In the genomic region with DNA sequence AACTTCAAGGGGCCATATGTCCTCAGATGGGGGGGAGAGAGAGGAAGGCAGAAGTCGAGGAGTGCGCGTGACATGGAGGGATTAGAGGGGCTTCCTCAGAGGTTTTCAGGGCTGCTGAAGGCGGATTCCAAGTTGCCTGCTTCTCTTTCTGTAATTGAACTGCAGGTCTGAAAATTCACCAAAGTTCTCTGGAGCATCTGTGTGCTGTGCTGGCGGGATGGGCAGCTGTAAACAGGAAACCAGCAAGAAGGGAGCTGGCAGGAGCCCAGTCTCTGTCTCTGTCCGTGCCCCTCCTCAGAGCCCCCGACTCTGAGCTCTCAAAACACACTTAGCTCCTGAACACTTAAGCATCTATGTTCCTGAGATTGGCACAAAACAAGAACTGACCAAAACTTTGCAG, we compare ENCODE assay signal across 7 mouse cellular contexts. TPM values are rescaled to one million over a fixed set of nuclear protein-coding genes. Genes with fewer than 3 reads are reported as not detected.
DNase-seq lines count a peak whose midpoint lies in the region; ATAC-seq and TF ChIP-seq lines count a peak whose summit lies in the region.

No protein-coding gene starts in this region.

- TF ChIP-seq CTCF in layer of hippocampus, adult 2 months (conservative IDR thresholded peaks at IDR 0.05) = no peak

- H3K36me3 ChIP-seq in embryonic facial prominence, embryonic 14.5 days (ENCODE audit: control insufficient read depth, insufficient read depth, low read length) = no peaks in the 10 kb centered on the region
- no peaks in the 10 kb centered on the region for H3K36me3 ChIP-seq in stomach, embryonic 14.5 days (ENCODE audit: control insufficient read depth, insufficient read depth, low read length)

- WGBS in embryonic facial prominence, embryonic 14.5 days = 1% methylated on average over 7 of the region's 7 CpGs
- 14% methylated on average over 7 of the region's 7 CpGs for WGBS in stomach, embryonic 14.5 days

- DNase-seq in layer of hippocampus, adult 2 months (ENCODE audit: low spot score in 2 of 2) = no peak
- no peak for DNase-seq in layer of hippocampus, adult 8-10 months (ENCODE audit: low spot score in 2 of 2)
- DNase-seq in embryonic facial prominence, embryonic 14.5 days (ENCODE audit: low spot score) = peak; percentile 56
- peak; percentile 51 for DNase-seq in induced T-regulatory cell, adult 2 months (ENCODE audit: low read depth)
- DNase-seq in left cerebral cortex, postnatal 14 days (ENCODE audit: low spot score in 2 of 2) = no peak
- no peak for DNase-seq in retina, embryonic 14.5 days (ENCODE audit: low spot score)

- H3K27ac ChIP-seq in layer of hippocampus, adult 2 months = 0 out of 2 replicates have a peak overlapping the region, but pooled peaks have one; percentile 97
- peak overlapping the region; percentile 100 for H3K27ac ChIP-seq in embryonic facial prominence, embryonic 14.5 days (replicated peaks; ENCODE audit: low read depth, low read length)
- H3K27ac ChIP-seq in stomach, embryonic 14.5 days (ENCODE audit: low read length) = peak overlapping the region; percentile 99

- H3K27me3 ChIP-seq in embryonic facial prominence, embryonic 14.5 days (replicated peaks; ENCODE audit: control insufficient read depth, insufficient read depth, low read length) = no peaks in the 10 kb centered on the region
- no peaks in the 10 kb centered on the region for H3K27me3 ChIP-seq in stomach, embryonic 14.5 days (ENCODE audit: control insufficient read depth, insufficient read depth, low read length)

- peak overlapping the region; percentile 83; the same call in 1 of the 2 replicates for H3K9ac ChIP-seq in embryonic facial prominence, embryonic 14.5 days (ENCODE audit: low read depth, low read length)
- H3K9ac ChIP-seq in stomach, embryonic 14.5 days (replicated peaks; ENCODE audit: low read depth, low read length) = no peak overlapping the region

- intact Hi-C loops in left cerebral cortex, postnatal 14 days (cut with DNase I) = no loop called here

- H3K4me2 ChIP-seq in embryonic facial prominence, embryonic 14.5 days (ENCODE audit: low read depth, low read length) = peak overlapping the region; percentile 100
- no peak overlapping the region for H3K4me2 ChIP-seq in stomach, embryonic 14.5 days (replicated peaks; ENCODE audit: low read depth, low read length)

- H3K4me1 ChIP-seq in embryonic facial prominence, embryonic 14.5 days (ENCODE audit: control insufficient read depth, insufficient read depth, low read length) = peaks cover 49% of the 10 kb centered on the region
- peaks cover 41% of the 10 kb centered on the region for H3K4me1 ChIP-seq in stomach, embryonic 14.5 days (ENCODE audit: control insufficient read depth, insufficient read depth, low read length)

- no peaks in the 10 kb centered on the region for H3K9me3 ChIP-seq in embryonic facial prominence, embryonic 14.5 days (ENCODE audit: control insufficient read depth, low read length)
- H3K9me3 ChIP-seq in stomach, embryonic 14.5 days (ENCODE audit: control insufficient read depth, low read depth, low read length) = no peaks in the 10 kb centered on the region

- no peak overlapping the region for H3K4me3 ChIP-seq in layer of hippocampus, adult 2 months
- H3K4me3 ChIP-seq in embryonic facial prominence, embryonic 14.5 days (ENCODE audit: low read depth, low read length) = no peak overlapping the region
- no peak overlapping the region for H3K4me3 ChIP-seq in stomach, embryonic 14.5 days (ENCODE audit: low read depth, low read length)

- no peak for ATAC-seq in embryonic facial prominence, embryonic 14.5 days (ENCODE audit: low read depth)
- ATAC-seq in stomach, embryonic 14.5 days (ENCODE audit: insufficient number of reproducible peaks, insufficient read depth, low FRiP score, low read depth) = no peak

RNA-seq across cellular contexts. Expression of a gene that starts 36.5 kb away (rescaled TPM):
- 10 to 100 TPM; 45.6 to 55.5 TPM for total RNA-seq in layer of hippocampus, adult 2 months (2021)
- total RNA-seq in layer of hippocampus, adult 8-10 months (2022) = 10 to 100 TPM; 34.4 to 52.4 (median 49.7) TPM
- 4.1 and 4.2 TPM in 2 replicates for polyA plus RNA-seq in embryonic facial prominence, embryonic 14.5 days (2014; fragmentation: Nextera tagmentation; extraction: Ambion mirVana)
- 3.7 and 3.9 TPM in 2 replicates for polyA plus RNA-seq in stomach, embryonic 14.5 days (2014; fragmentation: Nextera tagmentation; extraction: Ambion mirVana)
- total RNA-seq in left cerebral cortex, postnatal 14 days (2021) = 10 to 100 TPM; 30.5 to 34.1 TPM

Comparison
In these comparisons a context has a peak if more than half of its experiments do, and no peak if none do; other contexts are left out.
1. DNase-seq: peak in embryonic facial prominence, embryonic 14.5 days (single experiment) and induced T-regulatory cell, adult 2 months (single experiment); none in layer of hippocampus, adult 2 months (0 of 2), layer of hippocampus, adult 8-10 months (0 of 2), left cerebral cortex, postnatal 14 days (0 of 2) and retina, embryonic 14.5 days (single experiment).
2. Peak in every context shown above with its lines, with median percentiles within 50 percentile points of each other: H3K27ac ChIP-seq.